Mouse (Mus musculus) hindlimb bud, embryonic 11.5 days (tissue): ENCODE results near the gene Pak1.
"Not testable (repeated sequence)": the region's sequence is repeated elsewhere in the genome, so short reads cannot be mapped to it uniquely, and the experiment has no call there.

Source experiments
- DNase-seq: peaks from one replicate; pipeline ENCODE4 v3.0.0-alpha.2; 2012; ENCODE audit warnings: low read depth, low spot score; ENCODE audit errors: extremely low spot score

The Pak1 gene

GRCm38 (mm10) chr7:97846539-97846938 is 58.2 kb downstream of the Pak1 start:
- no peak for DNase-seq

- not testable (repeated sequence) for DNase-seq
These were observed 61.2 kb downstream of the Pak1 start for GRCm38 (mm10) chr7:97849557-97849956.

- DNase-seq = no peak
These were observed 62.0 kb downstream of the Pak1 start for GRCm38 (mm10) chr7:97850331-97850730.

- no peak for DNase-seq
These were observed 75.2 kb downstream of the Pak1 start for GRCm38 (mm10) chr7:97863512-97863911.

- DNase-seq = no peak
These were observed 76.2 kb downstream of the Pak1 start for GRCm38 (mm10) chr7:97864531-97864930.

- no peak for DNase-seq
These were observed 79.5 kb downstream of the Pak1 start for GRCm38 (mm10) chr7:97867866-97868265.

- no peak for DNase-seq
These were observed 80.4 kb downstream of the Pak1 start for GRCm38 (mm10) chr7:97868766-97869165.

- no peak for DNase-seq
These were observed 84.1 kb downstream of the Pak1 start for GRCm38 (mm10) chr7:97872396-97872795.

GRCm38 (mm10) chr7:97873317-97873716 is 85.0 kb downstream of the Pak1 start:
- no peak for DNase-seq

GRCm38 (mm10) chr7:97877846-97878538 is 89.7 kb downstream of the Pak1 start:
- no peak for DNase-seq

GRCm38 (mm10) chr7:97911646-97912045 is 123.3 kb downstream of the Pak1 start:
- DNase-seq = no peak

GRCm38 (mm10) chr7:97914833-97915516 is 126.6 kb downstream of the Pak1 start:
- DNase-seq = no peak

- DNase-seq = no peak
These were observed 131.4 kb downstream of the Pak1 start, which contains the start of gene Gdpd4 for GRCm38 (mm10) chr7:97919742-97920141. Gdpd4 (plus strand) TSS chr7:97919955.

- no peak for DNase-seq
These were observed 137.5 kb downstream of the Pak1 start for GRCm38 (mm10) chr7:97925819-97926218.

- DNase-seq = no peak
These were observed 138.6 kb downstream of the Pak1 start for GRCm38 (mm10) chr7:97926978-97927377.

- no peak for DNase-seq
These were observed 156.1 kb downstream of the Pak1 start for GRCm38 (mm10) chr7:97944485-97944884.
